Mouse (Mus musculus): Measurements from ENCODE around the gene Tlx1.

Gene Tlx1

GRCm38 (mm10) chr19:45150490-45151181 is at the start of gene Tlx1:
Tlx1 (plus strand) TSS chr19:45150680.
- no peak for DNase-seq (ENCODE audit: low read depth)

GRCm38 (mm10) chr19:45105591-45105990 is 44.9 kb upstream of the Tlx1 start:
- DNase-seq (ENCODE audit: low read depth): peak; percentile 85

GRCm38 (mm10) chr19:45106689-45107088 is 43.8 kb upstream of the Tlx1 start:
- DNase-seq (ENCODE audit: low read depth): no peak

- no peak for DNase-seq (ENCODE audit: low read depth)
Measured at GRCm38 (mm10) chr19:45110681-45111080, 39.8 kb upstream of the Tlx1 start.

GRCm38 (mm10) chr19:45112444-45112843 is 38.0 kb upstream of the Tlx1 start:
- peak; percentile 34 for DNase-seq (ENCODE audit: low read depth)

GRCm38 (mm10) chr19:45113791-45114460 is 36.6 kb upstream of the Tlx1 start:
- no peak for DNase-seq (ENCODE audit: low read depth)

- no peak for DNase-seq (ENCODE audit: low read depth)
Measured at GRCm38 (mm10) chr19:45114772-45115171, 35.7 kb upstream of the Tlx1 start.

GRCm38 (mm10) chr19:45116798-45117197 is 33.7 kb upstream of the Tlx1 start:
- peak; percentile 75 for DNase-seq (ENCODE audit: low read depth)

- DNase-seq (ENCODE audit: low read depth): no peak
Measured at GRCm38 (mm10) chr19:45131966-45132628, 18.4 kb upstream of the Tlx1 start.

- DNase-seq (ENCODE audit: low read depth): no peak
Measured at GRCm38 (mm10) chr19:45142531-45142930, 7.9 kb upstream of the Tlx1 start.

- no peak for DNase-seq (ENCODE audit: low read depth)
Measured at GRCm38 (mm10) chr19:45143214-45143895, 7.1 kb upstream of the Tlx1 start.

GRCm38 (mm10) chr19:45147071-45147470 is 3.4 kb upstream of the Tlx1 start:
- DNase-seq (ENCODE audit: low read depth): no peak

GRCm38 (mm10) chr19:45151361-45152182 is 1.1 kb downstream of the Tlx1 start:
- DNase-seq (ENCODE audit: low read depth): no peak

GRCm38 (mm10) chr19:45152183-45152650 is 1.7 kb downstream of the Tlx1 start:
- DNase-seq (ENCODE audit: low read depth): no peak

- DNase-seq (ENCODE audit: low read depth): no peak
Measured at GRCm38 (mm10) chr19:45153311-45154058, 3.0 kb downstream of the Tlx1 start.

GRCm38 (mm10) chr19:45154059-45154386 is 3.5 kb downstream of the Tlx1 start:
- DNase-seq (ENCODE audit: low read depth): no peak

- no peak for DNase-seq (ENCODE audit: low read depth)
Measured at GRCm38 (mm10) chr19:45154521-45154920, 4.0 kb downstream of the Tlx1 start.

- DNase-seq (ENCODE audit: low read depth): no peak
Measured at GRCm38 (mm10) chr19:45155141-45155790, 4.8 kb downstream of the Tlx1 start.

GRCm38 (mm10) chr19:45155791-45156186 is 5.3 kb downstream of the Tlx1 start:
- no peak for DNase-seq (ENCODE audit: low read depth)

GRCm38 (mm10) chr19:45156381-45156780 is 5.9 kb downstream of the Tlx1 start:
- no peak for DNase-seq (ENCODE audit: low read depth)
